Mouse (Mus musculus): ENCODE data around the gene Gabbr2.

- TF ChIP-seq CTCF (IDR thresholded peaks at IDR 0.05; ENCODE audit: insufficient read depth, low read length) = no peak
- TF ChIP-seq POLR2A (IDR thresholded peaks at IDR 0.05; ENCODE audit: borderline replicate concordance, extremely low read depth, low read depth, low read length) = no peak
Measured at GRCm38 (mm10) chr4:46772591-46772990, 219.1 kb downstream of the Gabbr2 start.
